ENCODE assay signal across 25 mouse cellular contexts in the genomic region with DNA sequence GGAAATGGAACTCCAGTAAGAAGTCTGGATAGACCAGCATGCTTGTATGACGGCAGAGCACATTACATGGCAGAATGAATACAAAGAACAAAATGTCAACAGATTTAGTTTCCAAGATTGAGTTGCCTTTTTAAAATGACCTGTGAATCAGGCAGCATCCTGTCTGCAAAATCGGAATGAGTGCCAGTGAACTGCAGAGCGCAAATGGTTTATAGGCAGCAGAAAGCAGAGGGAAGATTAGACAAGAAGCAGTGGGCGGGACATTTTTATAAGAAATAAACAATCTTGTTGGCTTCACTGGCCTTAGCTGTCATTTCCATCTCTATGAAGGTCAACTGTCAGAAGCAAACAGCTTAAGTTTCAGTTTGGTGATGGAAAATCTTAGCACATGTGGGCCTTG.
DNase-seq lines count a peak whose midpoint lies in the region; ATAC-seq and TF ChIP-seq lines count a peak whose summit lies in the region.
"Had no signal": no experiment of that assay in that cellular context is flagged by ENCODE, and none has a peak within 500 bp of the region (broad histone marks: within the 10 kb centered on the region; RNA-seq: fewer than 3 reads in every experiment).

No protein-coding gene starts in this region.

- H3K27ac ChIP-seq in lung, embryonic 14.5 days (ENCODE audit: low read depth), result no peak overlapping the region
- H3K27ac ChIP-seq: hindbrain, embryonic 13.5 days; kidney, postnatal 0 days; liver, embryonic 14.5 days; midbrain, embryonic 13.5 days had no signal

- WGBS in lung, embryonic 14.5 days, result 50% methylated on average over 4 of the region's 4 CpGs
- 44% methylated on average over 4 of the region's 4 CpGs for WGBS in lung, adult 2 months

- no peak overlapping the region for H3K4me3 ChIP-seq in lung, embryonic 14.5 days (ENCODE audit: low read depth, low read length)
- H3K4me3 ChIP-seq in lung, adult 2 months (replicated peaks; ENCODE audit: extremely low read depth, low read depth, low read length), result no peak overlapping the region
- H3K4me3 ChIP-seq: heart, embryonic 12.5 days; hindbrain, embryonic 13.5 days; megakaryocyte, embryonic 14.5 days; midbrain, embryonic 13.5 days had no signal

- no peaks in the 10 kb centered on the region for H3K27me3 ChIP-seq in lung, embryonic 14.5 days (ENCODE audit: insufficient read depth, low read length)
- H3K27me3 ChIP-seq: heart, embryonic 12.5 days; hindbrain, embryonic 13.5 days; midbrain, embryonic 13.5 days; Patski had no signal

- TF ChIP-seq POLR2A in lung, adult 2 months (IDR thresholded peaks at IDR 0.05; ENCODE audit: borderline replicate concordance, extremely low read depth, low read depth, low read length), result no peak

- TF ChIP-seq CTCF in lung, embryonic 14.5 days (IDR thresholded peaks at IDR 0.05; ENCODE audit: low read depth), result no peak
- TF ChIP-seq CTCF in lung, adult 2 months (IDR thresholded peaks at IDR 0.05; ENCODE audit: insufficient read depth, low read length), result no peak

- no peaks in the 10 kb centered on the region for H3K36me3 ChIP-seq in lung, embryonic 14.5 days (ENCODE audit: insufficient read depth)
- H3K36me3 ChIP-seq: midbrain, embryonic 13.5 days had no signal

- H3K4me1 ChIP-seq in lung, embryonic 14.5 days (ENCODE audit: insufficient read depth), result no peaks in the 10 kb centered on the region
- H3K4me1 ChIP-seq in lung, adult 2 months (ENCODE audit: control insufficient read depth, insufficient read depth, low read length), result no peaks in the 10 kb centered on the region
- H3K4me1 ChIP-seq: heart, embryonic 12.5 days; hindbrain, embryonic 13.5 days; midbrain, embryonic 13.5 days had no signal

- peak; percentile 39 for DNase-seq in lung, embryonic 14.5 days
- DNase-seq in lung, adult 2 months, result no peak
- DNase-seq in 3T3-L1 (ENCODE audit: low read depth, low spot score) (peak; percentile 24), A20 (ENCODE audit: low read depth, low spot score) (peak; percentile 53)
- DNase-seq in adrenal gland, postnatal 14 days, result peak; percentile 34
- DNase-seq in testis, postnatal 10 days (ENCODE audit: low spot score), result no peak
- DNase-seq: cerebellum, adult 8-10 months; cerebellum, postnatal 36 days; gastrocnemius, postnatal 25 days; heart, adult 11 months; heart, postnatal 4 days; kidney, adult 8-10 months; kidney, postnatal 4 days; layer of hippocampus, postnatal 36 days; left cerebral cortex, postnatal 4 days had no signal

- no peak overlapping the region for H3K9ac ChIP-seq in lung, embryonic 14.5 days
- H3K9ac ChIP-seq: heart, embryonic 12.5 days; hindbrain, embryonic 13.5 days; liver, embryonic 14.5 days; midbrain, embryonic 13.5 days had no signal

- no peak overlapping the region for H3K4me2 ChIP-seq in lung, embryonic 14.5 days
- H3K4me2 ChIP-seq: heart, embryonic 12.5 days; hindbrain, embryonic 13.5 days; midbrain, embryonic 13.5 days had no signal

- no peaks in the 10 kb centered on the region for H3K9me3 ChIP-seq in lung, embryonic 14.5 days (ENCODE audit: low read depth, low read length)
- H3K9me3 ChIP-seq: G1E; hindbrain, embryonic 13.5 days; megakaryocyte, embryonic 14.5 days; midbrain, embryonic 13.5 days had no signal

- ATAC-seq in lung, embryonic 14.5 days (ENCODE audit: insufficient read depth), result no peak
- ATAC-seq: forebrain, embryonic 14.5 days; intestine, embryonic 16.5 days; midbrain, embryonic 13.5 days; Patski had no signal

Comparison
In these comparisons a context has a peak if more than half of its experiments do, and no peak if none do; other contexts are left out.
1. DNase-seq: peak in lung, embryonic 14.5 days (single experiment), 3T3-L1 (single experiment), A20 (single experiment) and adrenal gland, postnatal 14 days (single experiment); none in lung, adult 2 months (single experiment) and testis, postnatal 10 days (single experiment).